Mouse (Mus musculus) megakaryocyte-erythroid progenitor cell, adult 5-6 weeks (primary cell): Measurements from ENCODE around the gene Sqstm1. TPM values are rescaled to one million over a fixed set of nuclear protein-coding genes. Genes with fewer than 3 reads are reported as not detected.

Source experiments
- ATAC-seq: replicated peaks from 2 replicates; pipeline ENCODE4 v1.8.0; 2016; ENCODE audit warnings: mild to moderate bottlenecking, inconsistent platforms; ENCODE audit not compliant: severe bottlenecking, poor library complexity, low FRiP score, low TSS enrichment
- total RNA-seq, 2 experiments: library from RNA; stranded (forward) in 1 of 2; stranded (reverse) in 1 of 2; fragments of 200-1000, 215-1000 nt in 1 of 2; fragments of >200 nt in 1 of 2; fragmentation: Nextera tagmentation in 1 of 2; gene quantifications; 2 replicates each; pipeline ENCODE4 v1.2.3; 2014 to 2017

Gene Sqstm1
- total RNA-seq, 2 experiments from 2014 or later = 69.3 to 435 TPM

GRCm38 (mm10) chr11:50231411-50231810, 20.8 kb upstream of the Sqstm1 start:
- ATAC-seq = 0 out of 2 replicates have a peak, but pooled peaks have one; percentile 7

- no peak for ATAC-seq
Measured at GRCm38 (mm10) chr11:50230481-50231304, 20.1 kb upstream of the Sqstm1 start.

GRCm38 (mm10) chr11:50229252-50229910, 18.8 kb upstream of the Sqstm1 start:
- ATAC-seq = no peak

GRCm38 (mm10) chr11:50228772-50229171, 18.1 kb upstream of the Sqstm1 start:
- no peak for ATAC-seq

- ATAC-seq = no peak
Measured at GRCm38 (mm10) chr11:50227736-50228135, 17.1 kb upstream of the Sqstm1 start.

GRCm38 (mm10) chr11:50227226-50227625, 16.6 kb upstream of the Sqstm1 start:
- no peak for ATAC-seq

GRCm38 (mm10) chr11:50226406-50226805, 15.8 kb upstream of the Sqstm1 start:
- no peak for ATAC-seq

GRCm38 (mm10) chr11:50225611-50226378, 15.2 kb upstream of the Sqstm1 start:
- ATAC-seq = no peak

GRCm38 (mm10) chr11:50224671-50225530, 14.3 kb upstream of the Sqstm1 start:
- ATAC-seq = peak; percentile 87

GRCm38 (mm10) chr11:50223783-50224662, 13.4 kb upstream of the Sqstm1 start:
- 0 out of 2 replicates have a peak, but pooled peaks have one; percentile 2 for ATAC-seq

GRCm38 (mm10) chr11:50222559-50223276, 12.1 kb upstream of the Sqstm1 start:
- no peak for ATAC-seq

GRCm38 (mm10) chr11:50219833-50220232, 9.2 kb upstream of the Sqstm1 start:
- no peak for ATAC-seq

- ATAC-seq = 0 out of 2 replicates have a peak, but pooled peaks have one; percentile 17
Measured at GRCm38 (mm10) chr11:50217811-50218210, 7.2 kb upstream of the Sqstm1 start.

- no peak for ATAC-seq
Measured at GRCm38 (mm10) chr11:50216724-50217366, 6.2 kb upstream of the Sqstm1 start.

GRCm38 (mm10) chr11:50215633-50216032, 5.0 kb upstream of the Sqstm1 start:
- ATAC-seq = no peak

GRCm38 (mm10) chr11:50214631-50215030, 4.0 kb upstream of the Sqstm1 start:
- ATAC-seq = no peak
